Mouse (Mus musculus): ENCODE measurements at regions not wholly inside any gene's neighbourhood (a gene's known extent, or its start where the extent isn't known, plus 50 kb on each side); places are given as distances from the start of the nearest gene placed in this dataset.

- DNase-seq (ENCODE audit: low read depth, low spot score) = no peak
Observed at GRCm38 (mm10) chr12:66157630-66158292, 126.4 kb downstream of the Rpl10l start.

DNA sequence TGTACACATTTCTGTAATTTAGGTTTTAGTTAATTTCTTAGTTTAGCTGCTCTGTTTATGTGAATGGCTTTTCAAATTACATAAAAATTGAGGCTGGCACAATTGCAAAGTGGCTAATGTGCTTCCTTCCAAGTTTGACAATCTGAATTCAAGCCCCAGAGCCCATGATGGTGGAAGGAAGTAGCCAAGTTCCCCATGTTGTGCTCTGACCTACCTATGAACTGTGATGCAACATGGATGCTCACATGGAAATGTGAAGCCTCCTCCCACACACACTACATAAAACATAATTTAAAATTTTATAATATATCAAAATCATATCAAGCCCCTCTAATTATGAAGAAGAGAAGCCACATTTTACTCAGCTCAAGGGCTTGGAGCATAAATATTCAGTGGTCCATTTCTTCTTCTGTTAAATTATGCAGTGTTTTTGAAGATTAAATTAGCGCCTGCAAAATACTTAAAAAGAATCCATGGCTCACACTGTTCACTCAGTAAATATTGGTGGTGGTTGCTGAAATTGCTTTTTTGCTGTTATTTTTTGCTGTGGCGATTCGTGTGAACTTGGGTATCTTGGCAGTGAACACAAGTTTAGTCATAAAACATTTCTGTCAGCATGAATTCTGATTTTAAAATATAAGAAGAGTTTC lies 127.1 kb downstream of the Rpl10l start:
- DNase-seq (ENCODE audit: low read depth, low spot score) = no peak

DNA sequence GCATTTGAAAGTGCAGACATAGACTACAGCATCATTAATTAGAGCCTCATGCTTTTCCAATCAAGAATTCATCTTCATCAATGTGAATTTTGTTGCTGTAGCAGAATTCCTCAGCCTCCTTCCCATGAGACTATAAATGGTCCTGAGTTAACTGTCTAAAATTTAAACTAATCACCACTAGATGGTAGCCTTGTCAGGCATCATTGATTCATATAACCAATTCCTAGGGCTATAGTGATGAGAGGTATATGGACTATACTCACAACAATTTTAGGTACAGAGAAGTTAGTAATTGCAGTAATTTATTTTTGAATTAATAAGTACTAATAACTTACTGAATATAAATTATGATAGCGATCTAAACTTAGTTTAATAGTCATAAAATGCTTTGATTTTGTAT lies 153.3 kb downstream of the Rpl10l start:
- DNase-seq (ENCODE audit: low read depth, low spot score) = no peak

GRCm38 (mm10) chr12:66119565-66119964 lies 164.6 kb downstream of the Rpl10l start:
- peak; percentile 16 for DNase-seq (ENCODE audit: low read depth, low spot score)

GRCm38 (mm10) chr12:66090806-66091447 lies 193.3 kb downstream of the Rpl10l start:
- no peak for DNase-seq (ENCODE audit: low read depth, low spot score)

GRCm38 (mm10) chr12:66060326-66060725 lies 223.9 kb downstream of the Rpl10l start:
- no peak for DNase-seq (ENCODE audit: low read depth, low spot score)

- no peak for DNase-seq (ENCODE audit: low read depth, low spot score)
Observed at GRCm38 (mm10) chr12:66055206-66055605, 229.0 kb downstream of the Rpl10l start.

- DNase-seq (ENCODE audit: low read depth, low spot score) = peak; percentile 52
Observed at GRCm38 (mm10) chr12:66048936-66049335, 235.3 kb downstream of the Rpl10l start.

- no peak for DNase-seq (ENCODE audit: low read depth, low spot score)
Observed at GRCm38 (mm10) chr12:66036281-66036680, 247.9 kb downstream of the Rpl10l start.

GRCm38 (mm10) chr12:66027535-66027934 lies 256.7 kb downstream of the Rpl10l start:
- DNase-seq (ENCODE audit: low read depth, low spot score) = peak; percentile 57

DNA sequence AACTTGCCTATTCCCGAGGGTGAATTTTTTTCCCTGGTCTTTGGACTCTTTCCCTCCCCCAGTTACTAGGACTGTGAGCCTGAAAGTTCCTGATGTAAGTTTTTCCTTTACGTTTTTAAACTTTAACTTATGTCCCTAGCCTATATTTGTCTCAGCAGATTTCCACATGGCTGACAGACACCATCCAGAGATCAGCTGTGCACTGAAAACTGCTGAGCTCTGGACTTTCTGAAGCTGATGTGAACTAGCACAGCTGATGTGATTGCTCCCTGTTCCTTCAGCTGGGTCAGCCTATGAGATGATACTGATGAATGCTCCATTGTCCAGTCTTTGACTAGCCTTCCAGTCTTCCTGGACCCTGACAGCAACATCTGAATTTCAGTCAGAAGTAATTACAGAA lies 271.5 kb downstream of the Rpl10l start:
- no peak for DNase-seq (ENCODE audit: low read depth, low spot score)
